Mouse (Mus musculus) liver, postnatal 0 days (tissue): ENCODE data around the gene Etv1.

ENCODE experiments used
- CTCF ChIP-seq: sonication (generic); IDR thresholded peaks from 2 replicates; pipeline ENCODE4 v1.5.1; 2016; ENCODE audit warnings: antibody characterized with exemption, low read depth
- EP300 ChIP-seq: IDR thresholded peaks from 2 replicates; pipeline ENCODE4 v1.6.1; 2016; ENCODE audit warnings: antibody characterized with exemption, low read depth, mild to moderate bottlenecking

DNA sequence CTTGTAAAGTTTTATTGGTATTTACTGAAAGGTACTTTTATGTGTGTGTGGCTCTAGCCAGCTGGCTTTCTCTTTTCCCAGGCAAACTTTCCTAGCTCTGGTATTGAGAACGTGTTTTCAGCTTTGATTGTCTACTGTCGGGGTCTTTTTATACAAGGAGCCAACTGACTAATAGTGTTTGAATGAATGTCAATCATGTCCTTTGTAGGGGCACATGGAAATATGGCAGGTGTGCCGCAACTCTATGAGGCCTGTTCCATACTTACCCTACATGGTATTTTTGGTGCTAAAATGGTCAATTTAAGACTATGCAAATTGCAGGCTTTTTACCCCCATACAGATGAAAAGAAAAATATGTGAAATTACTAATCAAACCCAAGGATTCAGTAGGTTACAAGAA is 37.1 kb downstream of the Etv1 start:
- TF ChIP-seq EP300 = no peak
- no peak for TF ChIP-seq CTCF
